Mouse (Mus musculus): ENCODE data around the gene Fbf1. TPM values are rescaled to one million over a fixed set of nuclear protein-coding genes. Genes with fewer than 3 reads are reported as not detected.
A peak's percentile ranks its signal among the peaks of the same experiment; 100 is the strongest.

The Fbf1 gene
- polyA plus RNA-seq, 1 experiment = 24.0 TPM

- H3K4me3 ChIP-seq (ENCODE audit: insufficient read depth, low read depth, low read length) = no peak overlapping the region
Observed at GRCm38 (mm10) chr11:116117241-116117640, 50.7 kb downstream of the Fbf1 start.

DNA sequence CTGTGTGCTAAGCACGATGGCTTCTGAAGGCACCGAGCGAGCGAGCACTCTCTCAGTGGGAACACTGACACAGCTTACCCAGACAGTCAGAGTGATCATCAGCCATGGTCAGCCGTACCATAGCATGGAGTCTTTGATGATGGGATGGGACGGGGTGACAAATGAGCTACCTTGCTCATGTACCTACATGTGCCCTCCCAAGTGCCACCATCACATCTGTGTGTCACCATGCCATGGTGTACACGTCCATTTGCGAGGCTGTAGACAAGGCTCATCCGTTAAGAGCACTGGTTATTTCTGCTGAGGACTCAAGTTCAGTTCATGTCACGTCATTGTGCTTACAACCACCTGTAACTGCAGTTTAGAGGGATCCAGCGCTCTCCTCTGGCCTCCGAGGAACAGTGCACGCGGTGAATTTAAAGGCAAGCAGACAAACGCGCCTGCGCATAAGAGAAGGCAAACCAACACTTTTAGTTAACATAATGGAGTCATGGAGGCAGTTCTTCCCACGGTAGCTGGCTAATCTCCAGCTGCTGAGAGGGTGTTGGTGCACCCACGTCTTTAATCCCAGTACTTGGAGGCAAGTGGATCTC is 56.3 kb downstream of the Fbf1 start:
- TF ChIP-seq POLR2A (IDR thresholded peaks at IDR 0.05; ENCODE audit: low read depth, low read length) = no peak
- no peak for TF ChIP-seq CTCF (conservative IDR thresholded peaks at IDR 0.05; ENCODE audit: insufficient read depth, insufficient read length, low read depth, low read length)
- 93% methylated on average over 19 of the region's 19 CpGs for WGBS
- Histone ChIP-seq H3K27me3 (replicated peaks; ENCODE audit: control insufficient read depth, insufficient read depth, low read length) (no peaks in the 10 kb centered on the region), H3K4me3 (ENCODE audit: insufficient read depth, low read depth, low read length) (no peak overlapping the region), H3K27ac (ENCODE audit: insufficient read depth, low read depth, low read length) (no peak overlapping the region), H3K4me1 (ENCODE audit: control insufficient read depth, insufficient read depth, low read length) (peaks cover 16% of the 10 kb centered on the region; the same call in 1 of the 2 replicates), H3K36me3 (ENCODE audit: control insufficient read depth, insufficient read depth, low read length) (peaks cover 1% of the 10 kb centered on the region; the same call in 1 of the 2 replicates)
- DNase-seq = no peak

More at GRCm38 (mm10) chr11:116117241-116117640, 50.7 kb downstream of the Fbf1 start:
- 78% methylated on average over 12 of the region's 12 CpGs for WGBS
- Histone ChIP-seq H3K4me1 (ENCODE audit: control insufficient read depth, insufficient read depth, low read length) (no peaks in the 10 kb centered on the region), H3K27ac (ENCODE audit: insufficient read depth, low read depth, low read length) (no peak overlapping the region), H3K36me3 (ENCODE audit: control insufficient read depth, insufficient read depth, low read length) (no peaks in the 10 kb centered on the region), H3K27me3 (replicated peaks; ENCODE audit: control insufficient read depth, insufficient read depth, low read length) (no peaks in the 10 kb centered on the region)
- no peak for DNase-seq
- no peak for TF ChIP-seq CTCF (conservative IDR thresholded peaks at IDR 0.05; ENCODE audit: insufficient read depth, insufficient read length, low read depth, low read length)
- no peak for TF ChIP-seq POLR2A (IDR thresholded peaks at IDR 0.05; ENCODE audit: low read depth, low read length)

GRCm38 (mm10) chr11:116111067-116111466 is 56.9 kb downstream of the Fbf1 start:
- 87% methylated on average over 4 of the region's 4 CpGs for WGBS
- H3K4me3 ChIP-seq (ENCODE audit: insufficient read depth, low read depth, low read length) = no peak overlapping the region
- H3K36me3 ChIP-seq (ENCODE audit: control insufficient read depth, insufficient read depth, low read length) = peaks cover 2% of the 10 kb centered on the region; the same call in 1 of the 2 replicates
- H3K27me3 ChIP-seq (replicated peaks; ENCODE audit: control insufficient read depth, insufficient read depth, low read length) = no peaks in the 10 kb centered on the region
- H3K4me1 ChIP-seq (ENCODE audit: control insufficient read depth, insufficient read depth, low read length) = peaks cover 21% of the 10 kb centered on the region; the same call in 1 of the 2 replicates
- DNase-seq = no peak
- TF ChIP-seq CTCF (conservative IDR thresholded peaks at IDR 0.05; ENCODE audit: insufficient read depth, insufficient read length, low read depth, low read length) = 0 out of 2 replicates have a peak, but pooled peaks have one; percentile 8
- no peak for TF ChIP-seq POLR2A (IDR thresholded peaks at IDR 0.05; ENCODE audit: low read depth, low read length)
- H3K27ac ChIP-seq (ENCODE audit: insufficient read depth, low read depth, low read length) = peak overlapping the region; percentile 54

GRCm38 (mm10) chr11:116110540-116110939 is 57.4 kb downstream of the Fbf1 start:
- Histone ChIP-seq H3K27ac (ENCODE audit: insufficient read depth, low read depth, low read length) (peak overlapping the region; percentile 91), H3K27me3 (replicated peaks; ENCODE audit: control insufficient read depth, insufficient read depth, low read length) (no peaks in the 10 kb centered on the region), H3K4me3 (ENCODE audit: insufficient read depth, low read depth, low read length) (peak overlapping the region; percentile 90), H3K36me3 (ENCODE audit: control insufficient read depth, insufficient read depth, low read length) (peaks cover 2% of the 10 kb centered on the region; the same call in 1 of the 2 replicates), H3K4me1 (ENCODE audit: control insufficient read depth, insufficient read depth, low read length) (peaks cover 21% of the 10 kb centered on the region; the same call in 1 of the 2 replicates)
- peak; percentile 72 for DNase-seq
- 11% methylated on average over 10 of the region's 10 CpGs for WGBS
- TF ChIP-seq POLR2A (IDR thresholded peaks at IDR 0.05; ENCODE audit: low read depth, low read length) = no peak
- TF ChIP-seq CTCF (conservative IDR thresholded peaks at IDR 0.05; ENCODE audit: insufficient read depth, insufficient read length, low read depth, low read length) = no peak

- Histone ChIP-seq H3K27ac (ENCODE audit: insufficient read depth, low read depth, low read length) (peak overlapping the region; percentile 91), H3K27me3 (replicated peaks; ENCODE audit: control insufficient read depth, insufficient read depth, low read length) (no peaks in the 10 kb centered on the region), H3K4me3 (ENCODE audit: insufficient read depth, low read depth, low read length) (peak overlapping the region; percentile 90), H3K36me3 (ENCODE audit: control insufficient read depth, insufficient read depth, low read length) (peaks cover 2% of the 10 kb centered on the region; the same call in 1 of the 2 replicates), H3K4me1 (ENCODE audit: control insufficient read depth, insufficient read depth, low read length) (peaks cover 23% of the 10 kb centered on the region; the same call in 1 of the 2 replicates)
- TF ChIP-seq POLR2A (IDR thresholded peaks at IDR 0.05; ENCODE audit: low read depth, low read length) (peak; percentile 82), CTCF (conservative IDR thresholded peaks at IDR 0.05; ENCODE audit: insufficient read depth, insufficient read length, low read depth, low read length) (no peak)
- WGBS = 1% methylated on average over 35 of the region's 35 CpGs
- DNase-seq = peak; percentile 93
Observed at GRCm38 (mm10) chr11:116110131-116110530, 57.8 kb downstream of the Fbf1 start.

GRCm38 (mm10) chr11:116109441-116110081 is 58.4 kb downstream of the Fbf1 start:
- TF ChIP-seq CTCF (conservative IDR thresholded peaks at IDR 0.05; ENCODE audit: insufficient read depth, insufficient read length, low read depth, low read length) (0 out of 2 replicates have a peak, but pooled peaks have one; percentile 2), POLR2A (IDR thresholded peaks at IDR 0.05; ENCODE audit: low read depth, low read length) (peak; percentile 19)
- Histone ChIP-seq H3K4me3 (ENCODE audit: insufficient read depth, low read depth, low read length) (peak overlapping the region; percentile 90), H3K27me3 (replicated peaks; ENCODE audit: control insufficient read depth, insufficient read depth, low read length) (no peaks in the 10 kb centered on the region), H3K36me3 (ENCODE audit: control insufficient read depth, insufficient read depth, low read length) (peaks cover 2% of the 10 kb centered on the region; the same call in 1 of the 2 replicates), H3K4me1 (ENCODE audit: control insufficient read depth, insufficient read depth, low read length) (peaks cover 26% of the 10 kb centered on the region; the same call in 1 of the 2 replicates), H3K27ac (ENCODE audit: insufficient read depth, low read depth, low read length) (peak overlapping the region; percentile 91)
- peak; percentile 62 for DNase-seq
- under 1% methylated on average over 67 of the region's 70 CpGs for WGBS

All from kidney, adult 2 months (tissue).